Mouse (Mus musculus) bone marrow macrophage, adult 2 months (primary cell): ENCODE measurements around the gene Cfap97d1. TPM values are rescaled to one million over a fixed set of nuclear protein-coding genes. Genes with fewer than 3 reads are reported as not detected.

Experiments
- H3K27ac ChIP-seq: 2 replicates; pipeline ENCODE4 v1.5.1; 2012; ENCODE audit warnings: low read depth, low read length; ENCODE audit not compliant: insufficient read depth
- H3K4me1 ChIP-seq: 2 replicates; pipeline ENCODE4 v1.6.1; 2012; ENCODE audit warnings: low read length; ENCODE audit not compliant: control insufficient read depth, insufficient read depth
- H3K4me3 ChIP-seq: 2 replicates; pipeline ENCODE4 v1.5.1; 2012; ENCODE audit warnings: mild to moderate bottlenecking, low read length, moderate library complexity; ENCODE audit not compliant: insufficient read depth
- CTCF ChIP-seq: IDR thresholded peaks from 2 replicates; pipeline ENCODE4 v1.5.1; 2012; ENCODE audit warnings: low read depth, mild to moderate bottlenecking, low read length, moderate library complexity
- POLR2A ChIP-seq: IDR thresholded peaks from 2 replicates; pipeline ENCODE4 v1.6.1; 2012; ENCODE audit warnings: mild to moderate bottlenecking, low read depth, low read length, borderline replicate concordance
- polyA plus RNA-seq: library from polyadenylated mRNA; stranded (reverse); fragments of >200 nt; gene quantifications from 2 replicates; pipeline ENCODE4 v1.2.4, GENCODE M21; 2012; ENCODE audit not compliant: missing spikeins, insufficient read depth, insufficient read length

Cfap97d1 gene
- polyA plus RNA-seq, 1 experiment: not detected

- Histone ChIP-seq H3K4me3 (no peak overlapping the region), H3K4me1 (no peaks in the 10 kb centered on the region), H3K27ac (no peak overlapping the region)
- TF ChIP-seq POLR2A (no peak), CTCF (no peak)
Observed at GRCm38 (mm10) chr11:102029304-102029703, 45.2 kb downstream of the Cfap97d1 start.

GRCm38 (mm10) chr11:102029966-102030365, 45.9 kb downstream of the Cfap97d1 start:
- Histone ChIP-seq H3K27ac (no peak overlapping the region), H3K4me3 (no peak overlapping the region), H3K4me1 (no peaks in the 10 kb centered on the region)
- TF ChIP-seq POLR2A (no peak), CTCF (no peak)

GRCm38 (mm10) chr11:102031149-102031548, 47.1 kb downstream of the Cfap97d1 start:
- no peaks in the 10 kb centered on the region for H3K4me1 ChIP-seq
- TF ChIP-seq POLR2A (no peak), CTCF (no peak)
- no peak overlapping the region for H3K4me3 ChIP-seq
- H3K27ac ChIP-seq: no peak overlapping the region

GRCm38 (mm10) chr11:102033055-102033591, 49.0 kb downstream of the Cfap97d1 start:
- Histone ChIP-seq H3K27ac (no peak overlapping the region), H3K4me1 (no peaks in the 10 kb centered on the region), H3K4me3 (no peak overlapping the region)
- TF ChIP-seq POLR2A (no peak), CTCF (no peak)

- H3K4me1 ChIP-seq: no peaks in the 10 kb centered on the region
- H3K27ac ChIP-seq: no peak overlapping the region
- H3K4me3 ChIP-seq: no peak overlapping the region
- TF ChIP-seq POLR2A (no peak), CTCF (no peak)
Observed at GRCm38 (mm10) chr11:102034887-102035286, 50.8 kb downstream of the Cfap97d1 start.

GRCm38 (mm10) chr11:102035456-102035960, 51.4 kb downstream of the Cfap97d1 start:
- H3K27ac ChIP-seq: no peak overlapping the region
- no peaks in the 10 kb centered on the region for H3K4me1 ChIP-seq
- H3K4me3 ChIP-seq: no peak overlapping the region
- TF ChIP-seq CTCF (no peak), POLR2A (no peak)

- TF ChIP-seq CTCF: no peak
Observed at GRCm38 (mm10) chr11:102036336-102036735, 52.3 kb downstream of the Cfap97d1 start.

GRCm38 (mm10) chr11:102037789-102038188, 53.7 kb downstream of the Cfap97d1 start:
- TF ChIP-seq POLR2A (no peak), CTCF (no peak)

More at GRCm38 (mm10) chr11:102036336-102036735, 52.3 kb downstream of the Cfap97d1 start:
- no peak overlapping the region for H3K4me3 ChIP-seq
- no peaks in the 10 kb centered on the region for H3K4me1 ChIP-seq
- H3K27ac ChIP-seq: no peak overlapping the region

GRCm38 (mm10) chr11:102039487-102040137, 55.5 kb downstream of the Cfap97d1 start:
- TF ChIP-seq CTCF: no peak
- no peak for TF ChIP-seq POLR2A
- no peak overlapping the region for H3K27ac ChIP-seq
- no peak overlapping the region for H3K4me3 ChIP-seq

More at GRCm38 (mm10) chr11:102037789-102038188, 53.7 kb downstream of the Cfap97d1 start:
- Histone ChIP-seq H3K4me3 (no peak overlapping the region), H3K4me1 (peaks cover 4% of the 10 kb centered on the region), H3K27ac (no peak overlapping the region)

GRCm38 (mm10) chr11:102040138-102040524, 56.1 kb downstream of the Cfap97d1 start:
- Histone ChIP-seq H3K27ac (no peak overlapping the region), H3K4me1 (peaks cover 4% of the 10 kb centered on the region)

More at GRCm38 (mm10) chr11:102039487-102040137, 55.5 kb downstream of the Cfap97d1 start:
- H3K4me1 ChIP-seq: peaks cover 4% of the 10 kb centered on the region

GRCm38 (mm10) chr11:102040646-102041045, 56.6 kb downstream of the Cfap97d1 start:
- Histone ChIP-seq H3K27ac (no peak overlapping the region), H3K4me1 (peaks cover 4% of the 10 kb centered on the region), H3K4me3 (no peak overlapping the region)
- no peak for TF ChIP-seq POLR2A
- TF ChIP-seq CTCF: no peak

More at GRCm38 (mm10) chr11:102040138-102040524, 56.1 kb downstream of the Cfap97d1 start:
- TF ChIP-seq POLR2A: no peak
- peak; percentile 66 for TF ChIP-seq CTCF
- H3K4me3 ChIP-seq: no peak overlapping the region
